Mouse (Mus musculus) midbrain, embryonic 16.5 days (tissue): ENCODE data around the gene Bcl7a. TPM values are rescaled to one million over a fixed set of nuclear protein-coding genes. Genes with fewer than 3 reads are reported as not detected.

Experiments used
- ATAC-seq: fragments of 200-750 bp; cut with Nextera tagmentation; 2 replicates; pipeline ENCODE4 v1.8.0; 2017; ENCODE audit warnings: moderate TSS enrichment
- H3K27ac ChIP-seq: fragments of 300-500 bp; sonication (generic); 2 replicates; pipeline ENCODE4 v1.5.1; 2014; ENCODE audit warnings: mild to moderate bottlenecking, low read length, mixed read lengths
- H3K27me3 ChIP-seq: fragments of 300-500 bp; sonication (generic); 2 replicates; pipeline ENCODE4 v1.6.1; 2014; ENCODE audit warnings: low read depth, low read length, mixed read lengths; ENCODE audit not compliant: control insufficient read depth, insufficient read depth
- H3K36me3 ChIP-seq: fragments of 300-500 bp; sonication (generic); 2 replicates; pipeline ENCODE4 v1.6.1; 2014; ENCODE audit warnings: mild to moderate bottlenecking, low read length, moderate library complexity, mixed read lengths; ENCODE audit not compliant: control insufficient read depth, insufficient read depth
- H3K4me1 ChIP-seq: fragments of 300-500 bp; sonication (generic); 2 replicates; pipeline ENCODE4 v1.6.1; 2014; ENCODE audit warnings: mild to moderate bottlenecking, low read length, mixed read lengths; ENCODE audit not compliant: control insufficient read depth, insufficient read depth
- H3K4me2 ChIP-seq: fragments of 300-500 bp; sonication (generic); 2 replicates; pipeline ENCODE4 v1.6.1; 2014; ENCODE audit warnings: mild to moderate bottlenecking, low read length, mixed read lengths
- H3K4me3 ChIP-seq: fragments of 300-500 bp; sonication (generic); 2 replicates; pipeline ENCODE4 v1.5.1; 2014; ENCODE audit warnings: low read depth, mild to moderate bottlenecking, low read length, moderate library complexity, mixed read lengths
- H3K9ac ChIP-seq: fragments of 300-500 bp; sonication (generic); 2 replicates; pipeline ENCODE4 v1.6.1; 2014; ENCODE audit warnings: low read depth, low read length, mixed read lengths
- H3K9me3 ChIP-seq: fragments of 300-500 bp; sonication (generic); replicated peaks from 2 replicates; pipeline ENCODE4 v1.6.1; 2014; ENCODE audit warnings: mild to moderate bottlenecking, low read length, mixed read lengths; ENCODE audit not compliant: control insufficient read depth, poor library complexity, severe bottlenecking
- WGBS: fragments of 180-500 bp; shearing (Covaris S2); extraction: QIAGEN DNeasy Blood & Tissue Kit; methylation state at CpG from one replicate; pipeline ENCODE4 v1.1.7; 2014; 5-methylcytosine and 5-hydroxymethylcytosine counted together
- polyA plus RNA-seq: library from polyadenylated mRNA; unstranded; fragments of >200 nt; fragmentation: Nextera tagmentation; extraction: Ambion mirVana; gene quantifications from 2 replicates; pipeline ENCODE4 v1.2.1, GENCODE M21; 2015

Bcl7a gene
- polyA plus RNA-seq, 1 experiment from 2014 or later: 34.1 TPM

GRCm38 (mm10) chr5:123368869-123369488, 25.3 kb downstream of the Bcl7a start:
- Histone ChIP-seq H3K4me2 (no peak overlapping the region), H3K9me3 (no peaks in the 10 kb centered on the region), H3K4me3 (no peak overlapping the region), H3K4me1 (no peaks in the 10 kb centered on the region), H3K36me3 (peaks cover 48% of the 10 kb centered on the region), H3K9ac (no peak overlapping the region), H3K27me3 (no peaks in the 10 kb centered on the region), H3K27ac (no peak overlapping the region)
- ATAC-seq: no peak
- 77% methylated on average over 13 of the region's 13 CpGs for WGBS

GRCm38 (mm10) chr5:123370049-123370448, 26.4 kb downstream of the Bcl7a start:
- WGBS: 92% methylated on average over 5 of the region's 5 CpGs
- no peaks in the 10 kb centered on the region for H3K4me1 ChIP-seq
- H3K4me3 ChIP-seq: no peak overlapping the region
- H3K9me3 ChIP-seq: no peaks in the 10 kb centered on the region
- H3K27ac ChIP-seq: no peak overlapping the region
- no peak overlapping the region for H3K4me2 ChIP-seq
- H3K27me3 ChIP-seq: no peaks in the 10 kb centered on the region
- H3K36me3 ChIP-seq: peaks cover 45% of the 10 kb centered on the region
- ATAC-seq: no peak
- H3K9ac ChIP-seq: no peak overlapping the region

GRCm38 (mm10) chr5:123375262-123375661, 31.6 kb downstream of the Bcl7a start:
- Histone ChIP-seq H3K36me3 (peaks cover 29% of the 10 kb centered on the region), H3K9me3 (no peaks in the 10 kb centered on the region), H3K27ac (no peak overlapping the region), H3K27me3 (no peaks in the 10 kb centered on the region), H3K4me2 (no peak overlapping the region), H3K4me1 (no peaks in the 10 kb centered on the region; the same call in 1 of the 2 replicates), H3K4me3 (no peak overlapping the region), H3K9ac (no peak overlapping the region)
- WGBS: 93% methylated on average over 10 of the region's 10 CpGs
- ATAC-seq: no peak

GRCm38 (mm10) chr5:123375793-123376452, 32.3 kb downstream of the Bcl7a start:
- Histone ChIP-seq H3K27me3 (no peaks in the 10 kb centered on the region), H3K36me3 (peaks cover 24% of the 10 kb centered on the region), H3K4me2 (no peak overlapping the region), H3K4me3 (no peak overlapping the region), H3K9ac (no peak overlapping the region), H3K9me3 (no peaks in the 10 kb centered on the region), H3K4me1 (no peaks in the 10 kb centered on the region; the same call in 1 of the 2 replicates), H3K27ac (no peak overlapping the region)
- ATAC-seq: no peak
- 92% methylated on average over 6 of the region's 6 CpGs for WGBS

- H3K36me3 ChIP-seq: peaks cover 19% of the 10 kb centered on the region
- H3K4me1 ChIP-seq: no peaks in the 10 kb centered on the region; the same call in 1 of the 2 replicates
- H3K27me3 ChIP-seq: no peaks in the 10 kb centered on the region
- no peak overlapping the region for H3K4me3 ChIP-seq
- ATAC-seq: no peak
- no peak overlapping the region for H3K9ac ChIP-seq
- WGBS: 38% methylated on average over 10 of the region's 10 CpGs
- H3K27ac ChIP-seq: no peak overlapping the region
- H3K9me3 ChIP-seq: no peaks in the 10 kb centered on the region
- no peak overlapping the region for H3K4me2 ChIP-seq
Measured at GRCm38 (mm10) chr5:123376569-123376968, 32.9 kb downstream of the Bcl7a start.

- H3K27me3 ChIP-seq: no peaks in the 10 kb centered on the region
- H3K4me2 ChIP-seq: no peak overlapping the region
- H3K9me3 ChIP-seq: no peaks in the 10 kb centered on the region
- H3K9ac ChIP-seq: no peak overlapping the region
- no peak for ATAC-seq
- no peak overlapping the region for H3K27ac ChIP-seq
- peaks cover 11% of the 10 kb centered on the region for H3K36me3 ChIP-seq
- WGBS: 67% methylated on average over 15 of the region's 15 CpGs
- H3K4me1 ChIP-seq: no peaks in the 10 kb centered on the region; the same call in 1 of the 2 replicates
- H3K4me3 ChIP-seq: no peak overlapping the region
Measured at GRCm38 (mm10) chr5:123377120-123377955, 33.7 kb downstream of the Bcl7a start.

GRCm38 (mm10) chr5:123378712-123379111, 35.1 kb downstream of the Bcl7a start:
- no peak overlapping the region for H3K4me3 ChIP-seq
- no peak for ATAC-seq
- no peaks in the 10 kb centered on the region for H3K36me3 ChIP-seq
- no peaks in the 10 kb centered on the region for H3K9me3 ChIP-seq
- no peaks in the 10 kb centered on the region; the same call in 1 of the 2 replicates for H3K4me1 ChIP-seq
- H3K27me3 ChIP-seq: no peaks in the 10 kb centered on the region
- WGBS: 81% methylated on average over 9 of the region's 9 CpGs
- H3K9ac ChIP-seq: no peak overlapping the region
- no peak overlapping the region for H3K27ac ChIP-seq
- H3K4me2 ChIP-seq: no peak overlapping the region

GRCm38 (mm10) chr5:123379504-123379931, 35.9 kb downstream of the Bcl7a start:
- no peak overlapping the region for H3K4me3 ChIP-seq
- H3K9me3 ChIP-seq: no peaks in the 10 kb centered on the region
- H3K36me3 ChIP-seq: no peaks in the 10 kb centered on the region
- no peak overlapping the region for H3K9ac ChIP-seq
- H3K4me2 ChIP-seq: no peak overlapping the region
- no peaks in the 10 kb centered on the region for H3K27me3 ChIP-seq
- H3K27ac ChIP-seq: no peak overlapping the region
- WGBS: 85% methylated on average over 5 of the region's 5 CpGs
- no peaks in the 10 kb centered on the region; the same call in 1 of the 2 replicates for H3K4me1 ChIP-seq
- no peak for ATAC-seq
